Mouse (Mus musculus): ENCODE measurements around the gene Adk. TPM values are rescaled to one million over a fixed set of nuclear protein-coding genes. Genes with fewer than 3 reads are reported as not detected.

Adk gene
- total and polyA plus RNA-seq, 2 experiments from 2014 or later, result 126 to 246 TPM

DNA sequence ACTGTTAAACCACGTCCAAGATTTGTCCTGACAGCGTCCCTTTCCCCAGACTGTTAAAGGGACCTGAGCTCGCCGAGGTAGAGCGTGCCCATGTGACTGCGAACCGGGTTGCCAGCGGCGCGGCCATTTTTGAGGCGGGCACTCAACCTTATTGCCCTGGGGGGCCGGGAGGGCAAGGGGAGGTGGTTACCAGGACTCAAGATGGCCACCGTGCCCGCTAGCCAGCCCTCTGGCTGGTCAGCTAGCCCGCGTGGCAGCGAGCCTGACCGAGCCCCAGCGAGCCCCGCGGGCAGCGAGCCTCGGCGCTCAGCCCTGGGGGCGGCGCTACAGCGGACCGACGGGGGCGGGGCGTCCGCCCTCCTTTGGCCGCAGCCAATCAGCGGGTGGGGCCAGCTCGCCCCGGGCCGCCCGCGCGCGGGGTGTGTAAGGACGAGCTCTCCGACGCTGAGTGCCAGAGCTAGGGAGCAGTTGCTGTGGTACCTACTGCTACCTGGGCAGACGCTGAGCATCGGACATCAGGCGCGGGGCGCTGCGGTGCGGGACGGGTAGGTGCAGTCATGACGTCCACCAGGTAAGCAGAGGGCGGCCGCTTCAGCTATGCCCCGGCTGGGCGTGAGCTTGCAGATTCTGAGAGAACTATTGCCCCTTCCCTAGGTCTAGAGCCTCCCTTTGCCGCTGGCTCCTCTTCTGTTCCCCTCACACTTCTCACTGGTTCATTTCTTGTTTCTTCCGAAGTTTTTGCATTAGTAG, 23.6 kb downstream of the Adk start:
- no peak for TF ChIP-seq CTCF (IDR thresholded peaks at IDR 0.05; ENCODE audit: low read depth)
- TF ChIP-seq EP300 (IDR thresholded peaks at IDR 0.05; ENCODE audit: low read depth), result peak; percentile 59; the same call in 1 of the 2 replicates
- Histone ChIP-seq H3K4me1 (ENCODE audit: control insufficient read depth, insufficient read depth) (peaks cover 23% of the 10 kb centered on the region), H3K9me3 (replicated peaks; ENCODE audit: control insufficient read depth, low read length) (no peaks in the 10 kb centered on the region), H3K9ac (replicated peaks; ENCODE audit: low read depth, low read length) (peak overlapping the region; percentile 77), H3K36me3 (replicated peaks; ENCODE audit: control insufficient read depth, insufficient read depth, low read length) (no peaks in the 10 kb centered on the region), H3K27me3 (ENCODE audit: control insufficient read depth, insufficient read depth, low read length) (no peaks in the 10 kb centered on the region), H3K27ac (ENCODE audit: low read depth) (peak overlapping the region; percentile 90), H3K4me3 (ENCODE audit: low read depth, low read length) (peak overlapping the region; percentile 78), H3K4me2 (ENCODE audit: low read depth, low read length) (peak overlapping the region; percentile 93)
- ATAC-seq (ENCODE audit: insufficient read depth, low read depth), result peak; percentile 97
- DNase-seq (ENCODE audit: low spot score), result peak; percentile 91
- under 1% methylated on average over 56 of the region's 59 CpGs for WGBS

GRCm38 (mm10) chr14:21076501-21077194, 24.3 kb downstream of the Adk start:
- WGBS, result 21% methylated on average over 7 of the region's 7 CpGs
- ATAC-seq (ENCODE audit: insufficient read depth, low read depth) (peak; percentile 26), DNase-seq (ENCODE audit: low spot score) (peak; percentile 46)
- H3K9me3 ChIP-seq (replicated peaks; ENCODE audit: control insufficient read depth, low read length), result no peaks in the 10 kb centered on the region
- H3K27me3 ChIP-seq (ENCODE audit: control insufficient read depth, insufficient read depth, low read length), result no peaks in the 10 kb centered on the region
- H3K4me1 ChIP-seq (ENCODE audit: control insufficient read depth, insufficient read depth), result peaks cover 25% of the 10 kb centered on the region
- H3K4me3 ChIP-seq (ENCODE audit: low read depth, low read length), result peak overlapping the region; percentile 78
- peak overlapping the region; percentile 90 for H3K27ac ChIP-seq (ENCODE audit: low read depth)
- peak overlapping the region; percentile 77 for H3K9ac ChIP-seq (replicated peaks; ENCODE audit: low read depth, low read length)
- H3K36me3 ChIP-seq (replicated peaks; ENCODE audit: control insufficient read depth, insufficient read depth, low read length), result no peaks in the 10 kb centered on the region
- H3K4me2 ChIP-seq (ENCODE audit: low read depth, low read length), result peak overlapping the region; percentile 93
- TF ChIP-seq CTCF (IDR thresholded peaks at IDR 0.05; ENCODE audit: low read depth) (no peak), EP300 (IDR thresholded peaks at IDR 0.05; ENCODE audit: low read depth) (no peak)

DNA sequence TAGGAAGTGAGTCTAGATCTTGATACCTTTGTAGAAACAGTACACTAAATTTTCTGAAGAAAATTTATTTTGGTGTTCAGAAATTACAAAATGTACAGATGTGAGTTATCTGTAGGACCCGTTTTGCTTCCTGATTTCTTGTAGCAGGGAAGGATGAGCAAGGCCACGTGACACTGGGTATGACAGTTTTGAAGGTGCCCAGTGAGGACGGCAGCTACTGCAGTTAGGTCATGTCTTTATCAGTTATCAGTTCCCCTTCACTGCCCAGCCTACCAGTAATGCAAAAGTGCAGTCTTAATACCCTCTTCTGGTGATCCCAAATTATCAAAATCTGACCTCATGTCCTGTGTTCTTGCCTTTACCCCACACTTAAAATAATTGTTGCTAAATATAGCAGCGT, 25.6 kb downstream of the Adk start:
- peak overlapping the region; percentile 48; the same call in 1 of the 2 replicates for H3K27ac ChIP-seq (ENCODE audit: low read depth)
- H3K4me1 ChIP-seq (ENCODE audit: control insufficient read depth, insufficient read depth), result peaks cover 36% of the 10 kb centered on the region
- H3K9me3 ChIP-seq (replicated peaks; ENCODE audit: control insufficient read depth, low read length), result no peaks in the 10 kb centered on the region
- no peaks in the 10 kb centered on the region for H3K36me3 ChIP-seq (replicated peaks; ENCODE audit: control insufficient read depth, insufficient read depth, low read length)
- ATAC-seq (ENCODE audit: insufficient read depth, low read depth), result no peak
- DNase-seq (ENCODE audit: low spot score), result no peak
- no peak for TF ChIP-seq CTCF (IDR thresholded peaks at IDR 0.05; ENCODE audit: low read depth)
- TF ChIP-seq EP300 (IDR thresholded peaks at IDR 0.05; ENCODE audit: low read depth), result no peak
- H3K4me2 ChIP-seq (ENCODE audit: low read depth, low read length), result peak overlapping the region; percentile 32; the same call in 1 of the 2 replicates
- no peaks in the 10 kb centered on the region for H3K27me3 ChIP-seq (ENCODE audit: control insufficient read depth, insufficient read depth, low read length)
- no peak overlapping the region for H3K9ac ChIP-seq (replicated peaks; ENCODE audit: low read depth, low read length)
- 28% methylated on average over 4 of the region's 4 CpGs for WGBS
- no peak overlapping the region for H3K4me3 ChIP-seq (ENCODE audit: low read depth, low read length)

DNA sequence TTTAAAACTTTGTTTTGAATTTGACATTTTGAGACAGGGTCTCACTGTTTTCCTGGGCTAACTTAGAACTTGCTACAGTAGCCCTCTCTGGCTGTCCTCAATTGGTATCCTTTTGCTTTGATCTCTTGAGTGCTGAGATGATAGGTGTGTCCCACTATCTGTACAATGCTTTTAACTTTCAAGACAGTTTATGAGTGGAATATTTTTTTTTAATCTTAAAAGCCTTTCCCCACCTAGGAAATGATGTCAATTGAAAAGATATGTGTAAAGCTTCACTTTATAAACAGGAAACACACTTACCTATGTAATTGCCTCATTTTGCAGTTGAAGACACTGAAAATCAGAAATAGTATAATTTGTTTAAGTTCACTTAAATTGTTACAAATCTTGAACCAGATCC, 26.1 kb downstream of the Adk start:
- Histone ChIP-seq H3K4me3 (ENCODE audit: low read depth, low read length) (no peak overlapping the region), H3K9me3 (replicated peaks; ENCODE audit: control insufficient read depth, low read length) (no peaks in the 10 kb centered on the region), H3K4me2 (ENCODE audit: low read depth, low read length) (peak overlapping the region; percentile 32; the same call in 1 of the 2 replicates), H3K9ac (replicated peaks; ENCODE audit: low read depth, low read length) (no peak overlapping the region), H3K4me1 (ENCODE audit: control insufficient read depth, insufficient read depth) (peaks cover 41% of the 10 kb centered on the region), H3K36me3 (replicated peaks; ENCODE audit: control insufficient read depth, insufficient read depth, low read length) (no peaks in the 10 kb centered on the region), H3K27ac (ENCODE audit: low read depth) (peak overlapping the region; percentile 48), H3K27me3 (ENCODE audit: control insufficient read depth, insufficient read depth, low read length) (no peaks in the 10 kb centered on the region)
- TF ChIP-seq CTCF (IDR thresholded peaks at IDR 0.05; ENCODE audit: low read depth), result no peak
- TF ChIP-seq EP300 (IDR thresholded peaks at IDR 0.05; ENCODE audit: low read depth), result no peak
- ATAC-seq (ENCODE audit: insufficient read depth, low read depth) (no peak), DNase-seq (ENCODE audit: low spot score) (no peak)

DNA sequence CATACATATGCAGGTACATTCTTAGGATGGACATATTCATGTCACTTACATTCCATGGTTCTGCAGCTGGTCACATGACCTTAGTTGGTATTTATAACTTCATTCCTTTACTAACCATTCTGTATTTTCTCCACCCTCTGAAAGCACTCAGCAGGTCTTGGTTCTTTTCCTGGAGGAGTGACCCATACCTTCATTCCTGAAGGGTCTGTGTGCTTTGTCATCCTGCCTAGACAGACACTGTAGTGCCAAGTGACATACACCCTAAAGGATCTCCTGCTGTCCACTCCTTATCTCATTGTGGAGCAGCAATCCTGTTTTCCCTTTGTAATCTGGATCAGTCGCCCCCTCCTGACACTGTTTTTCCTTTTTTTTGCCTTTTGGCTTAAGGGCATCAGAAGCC, 30.4 kb downstream of the Adk start:
- no peak for DNase-seq (ENCODE audit: low spot score)
- Histone ChIP-seq H3K9ac (replicated peaks; ENCODE audit: low read depth, low read length) (no peak overlapping the region), H3K27me3 (ENCODE audit: control insufficient read depth, insufficient read depth, low read length) (no peaks in the 10 kb centered on the region), H3K36me3 (replicated peaks; ENCODE audit: control insufficient read depth, insufficient read depth, low read length) (no peaks in the 10 kb centered on the region), H3K4me1 (ENCODE audit: control insufficient read depth, insufficient read depth) (peaks cover 49% of the 10 kb centered on the region), H3K27ac (ENCODE audit: low read depth) (no peak overlapping the region; the same call in 1 of the 2 replicates), H3K9me3 (replicated peaks; ENCODE audit: control insufficient read depth, low read length) (no peaks in the 10 kb centered on the region), H3K4me2 (ENCODE audit: low read depth, low read length) (no peak overlapping the region), H3K4me3 (ENCODE audit: low read depth, low read length) (no peak overlapping the region)
- no peak for ATAC-seq (ENCODE audit: insufficient read depth, low read depth)
- no peak for TF ChIP-seq EP300 (IDR thresholded peaks at IDR 0.05; ENCODE audit: low read depth)
- TF ChIP-seq CTCF (IDR thresholded peaks at IDR 0.05; ENCODE audit: low read depth), result no peak
- 11% methylated on average over 1 of the region's 1 CpGs for WGBS

Measured in heart, postnatal 0 days (tissue).